Mouse (Mus musculus) embryonic facial prominence, embryonic 14.5 days (tissue): ENCODE results near the gene Vangl1. TPM values are rescaled to one million over a fixed set of nuclear protein-coding genes. Genes with fewer than 3 reads are reported as not detected.
"Not testable (repeated sequence)": the region's sequence is repeated elsewhere in the genome, so short reads cannot be mapped to it uniquely, and the experiment has no call there.

Source experiments
- ATAC-seq: fragments of 200-750 bp; cut with Nextera tagmentation; 2 replicates; pipeline ENCODE4 v1.8.0; 2017; ENCODE audit warnings: low read depth, moderate number of reproducible peaks, moderate TSS enrichment
- DNase-seq: peaks from one replicate; pipeline ENCODE4 v3.0.0-alpha.2; 2015; ENCODE audit warnings: low spot score
- H3K27ac ChIP-seq: fragments of 300-500 bp; sonication (generic); replicated peaks from 2 replicates; pipeline ENCODE4 v1.5.1; 2014; ENCODE audit warnings: low read depth, mild to moderate bottlenecking, low read length, moderate library complexity
- H3K27me3 ChIP-seq: fragments of 300-500 bp; sonication (generic); replicated peaks from 2 replicates; pipeline ENCODE4 v1.6.1; 2014; ENCODE audit warnings: low read length; ENCODE audit not compliant: control insufficient read depth, insufficient read depth
- H3K36me3 ChIP-seq: fragments of 300-500 bp; sonication (generic); 2 replicates; pipeline ENCODE4 v1.6.1; 2014; ENCODE audit warnings: low read length, mixed read lengths; ENCODE audit not compliant: control insufficient read depth, insufficient read depth
- H3K4me1 ChIP-seq: fragments of 300-500 bp; sonication (generic); 2 replicates; pipeline ENCODE4 v1.6.1; 2014; ENCODE audit warnings: antibody characterized with exemption, low read length; ENCODE audit not compliant: control insufficient read depth, insufficient read depth
- H3K4me2 ChIP-seq: fragments of 300-500 bp; sonication (generic); 2 replicates; pipeline ENCODE4 v1.6.1; 2014; ENCODE audit warnings: low read depth, mild to moderate bottlenecking, low read length, moderate library complexity, mixed read lengths
- H3K4me3 ChIP-seq: fragments of 300-500 bp; sonication (generic); 2 replicates; pipeline ENCODE4 v1.5.1; 2014; ENCODE audit warnings: low read depth, mild to moderate bottlenecking, low read length
- H3K9ac ChIP-seq: fragments of 300-500 bp; sonication (generic); 2 replicates; pipeline ENCODE4 v1.6.1; 2014; ENCODE audit warnings: low read depth, mild to moderate bottlenecking, low read length, moderate library complexity, mixed read lengths
- H3K9me3 ChIP-seq: fragments of 300-500 bp; sonication (generic); 2 replicates; pipeline ENCODE4 v1.6.1; 2016; ENCODE audit warnings: low read length; ENCODE audit not compliant: control insufficient read depth
- WGBS: fragments of 180-500 bp; shearing (Covaris S2); extraction: QIAGEN DNeasy Blood & Tissue Kit; methylation state at CpG from one replicate; pipeline ENCODE4 v1.1.7; 2014; 5-methylcytosine and 5-hydroxymethylcytosine counted together
- polyA plus RNA-seq: library from polyadenylated mRNA; unstranded; fragments of >200 nt; fragmentation: Nextera tagmentation; extraction: Ambion mirVana; gene quantifications from 2 replicates; pipeline ENCODE4 v1.2.1, GENCODE M21; 2014

The Vangl1 gene
- polyA plus RNA-seq, 1 experiment from 2014 or later = 20.8 TPM

GRCm38 (mm10) chr3:102205458-102205830, 951 bp upstream of the Vangl1 start:
- Histone ChIP-seq H3K9ac (no peak overlapping the region), H3K36me3 (no peaks in the 10 kb centered on the region), H3K27me3 (0 out of 2 replicates have a peak, but pooled peaks cover 3% of the 10 kb centered on the region), H3K4me1 (peaks cover 9% of the 10 kb centered on the region), H3K4me3 (peak overlapping the region; percentile 76), H3K9me3 (no peaks in the 10 kb centered on the region), H3K27ac (peak overlapping the region; percentile 50; the same call in 1 of the 2 replicates), H3K4me2 (peak overlapping the region; percentile 84)
- no peak for ATAC-seq
- DNase-seq = no peak
- 3% methylated on average over 7 of the region's 7 CpGs for WGBS

GRCm38 (mm10) chr3:102204734-102205457, 403 bp upstream of the Vangl1 start:
- not testable (repeated sequence) for H3K36me3 ChIP-seq, H3K9me3 ChIP-seq, ATAC-seq, H3K27me3 ChIP-seq, DNase-seq
- peak overlapping the region; percentile 83; the same call in 1 of the 2 replicates for H3K27ac ChIP-seq
- peaks cover 11% of the 10 kb centered on the region for H3K4me1 ChIP-seq
- peak overlapping the region; percentile 86 for H3K9ac ChIP-seq
- peak overlapping the region; percentile 76 for H3K4me3 ChIP-seq
- H3K4me2 ChIP-seq = peak overlapping the region; percentile 84
- 12% methylated on average over 11 of the region's 17 CpGs for WGBS

DNA sequence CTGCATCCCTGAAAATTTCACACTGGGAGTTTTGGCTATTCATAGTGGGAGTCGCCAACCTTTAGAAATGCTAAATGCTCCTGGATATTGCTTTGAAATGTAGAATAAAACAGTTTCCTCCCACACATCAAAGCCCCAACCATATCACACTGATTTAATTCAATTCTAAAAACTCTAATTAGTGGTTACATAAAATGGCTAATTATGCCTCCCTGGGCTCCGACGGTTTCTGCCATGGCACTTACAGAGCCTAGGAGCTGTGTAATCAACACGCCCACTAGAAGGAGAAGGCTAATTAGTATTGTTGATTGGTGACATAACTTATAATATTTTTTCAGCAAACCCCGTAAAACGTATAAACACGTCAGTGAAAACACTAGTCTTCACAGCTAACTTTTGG, 1.4 kb downstream of the Vangl1 start:
- Histone ChIP-seq H3K9ac (peak overlapping the region; percentile 86), H3K27me3 (peaks cover 3% of the 10 kb centered on the region; the same call in 1 of the 2 replicates), H3K4me1 (peaks cover 23% of the 10 kb centered on the region), H3K36me3 (no peaks in the 10 kb centered on the region), H3K27ac (no peak overlapping the region), H3K9me3 (no peaks in the 10 kb centered on the region), H3K4me2 (peak overlapping the region; percentile 84), H3K4me3 (peak overlapping the region; percentile 76)
- 9% methylated on average over 7 of the region's 7 CpGs for WGBS
- no peak for DNase-seq
- ATAC-seq = no peak

DNA sequence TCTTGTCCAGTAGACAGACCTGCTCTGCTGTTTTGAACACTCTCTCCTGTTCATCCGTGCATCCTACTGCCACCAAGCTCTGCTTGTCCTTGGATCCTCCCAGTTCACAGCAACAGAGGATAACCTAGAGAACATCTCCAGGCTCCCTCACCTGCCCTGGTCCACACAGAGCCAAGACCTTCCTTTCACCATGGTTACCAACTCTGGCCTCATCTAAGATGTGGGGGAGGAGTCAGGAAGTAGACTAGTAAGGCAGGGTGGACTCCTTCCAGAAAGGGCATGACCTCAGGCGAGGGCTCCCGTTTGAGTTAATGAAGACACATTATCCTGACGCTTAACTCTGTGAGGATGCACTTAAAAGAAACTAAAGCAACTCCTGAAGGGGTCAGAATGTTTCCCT, 4.5 kb downstream of the Vangl1 start:
- peaks cover 36% of the 10 kb centered on the region for H3K4me1 ChIP-seq

DNA sequence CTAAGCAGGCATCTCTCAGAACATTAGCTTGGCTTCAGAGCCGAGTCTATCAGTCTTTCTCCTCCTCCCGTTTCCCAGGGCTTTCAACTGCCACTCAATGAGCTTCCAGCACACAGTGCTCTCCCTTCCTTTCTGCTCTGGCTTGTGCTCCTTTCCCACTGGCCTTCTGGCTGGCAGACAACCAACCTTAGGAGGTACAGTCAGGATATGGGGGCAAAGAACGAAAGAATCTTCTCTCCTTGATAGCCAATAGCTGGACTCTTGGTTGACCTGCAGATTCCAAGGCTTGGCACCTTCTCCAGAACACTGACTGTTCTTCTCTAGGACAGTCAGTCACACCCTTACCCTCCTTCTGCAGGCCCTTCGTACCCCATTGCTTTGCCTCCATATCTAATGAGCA, 5.3 kb downstream of the Vangl1 start:
- WGBS = 76% methylated on average over 4 of the region's 4 CpGs
- no peak overlapping the region for H3K27ac ChIP-seq
- H3K9ac ChIP-seq = no peak overlapping the region
- peaks cover 44% of the 10 kb centered on the region for H3K4me1 ChIP-seq
- no peaks in the 10 kb centered on the region for H3K9me3 ChIP-seq
- DNase-seq (no peak), ATAC-seq (no peak)
- no peak overlapping the region for H3K4me2 ChIP-seq
- peaks cover 8% of the 10 kb centered on the region; the same call in 1 of the 2 replicates for H3K36me3 ChIP-seq
- no peak overlapping the region for H3K4me3 ChIP-seq
- no peaks in the 10 kb centered on the region; the same call in 1 of the 2 replicates for H3K27me3 ChIP-seq

More for the DNA sequence above, 4.5 kb downstream of the Vangl1 start:
- Histone ChIP-seq H3K9me3 (no peaks in the 10 kb centered on the region), H3K9ac (no peak overlapping the region), H3K27me3 (no peaks in the 10 kb centered on the region; the same call in 1 of the 2 replicates), H3K4me2 (no peak overlapping the region), H3K27ac (no peak overlapping the region), H3K36me3 (peaks cover 8% of the 10 kb centered on the region; the same call in 1 of the 2 replicates), H3K4me3 (no peak overlapping the region)
- ATAC-seq (no peak), DNase-seq (no peak)
- 34% methylated on average over 4 of the region's 4 CpGs for WGBS

DNA sequence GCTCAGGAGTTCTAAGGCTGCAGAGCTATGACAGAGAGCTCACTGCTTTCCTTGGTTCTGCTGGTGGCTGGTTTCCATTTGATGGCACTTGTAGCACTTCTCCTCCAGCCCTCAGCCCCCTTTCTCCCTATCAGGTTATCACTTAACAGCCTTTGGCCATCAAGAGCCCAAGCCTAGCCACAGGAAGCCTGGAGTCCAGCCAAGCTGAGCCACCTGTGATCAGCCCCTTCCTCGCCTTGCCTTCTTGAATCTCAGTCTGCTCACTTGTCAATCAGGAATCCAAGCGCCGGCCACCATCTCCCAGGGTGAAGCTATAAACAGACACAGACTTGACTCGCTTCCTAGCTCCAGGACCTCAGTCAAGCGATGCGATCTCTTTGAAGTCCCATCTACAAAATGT, 6.0 kb downstream of the Vangl1 start:
- 55% methylated on average over 6 of the region's 6 CpGs for WGBS
- Histone ChIP-seq H3K4me1 (peaks cover 51% of the 10 kb centered on the region), H3K36me3 (peaks cover 8% of the 10 kb centered on the region; the same call in 1 of the 2 replicates), H3K4me3 (no peak overlapping the region), H3K9ac (no peak overlapping the region), H3K9me3 (no peaks in the 10 kb centered on the region), H3K4me2 (no peak overlapping the region), H3K27ac (no peak overlapping the region), H3K27me3 (no peaks in the 10 kb centered on the region; the same call in 1 of the 2 replicates)
- ATAC-seq = no peak
- no peak for DNase-seq

DNA sequence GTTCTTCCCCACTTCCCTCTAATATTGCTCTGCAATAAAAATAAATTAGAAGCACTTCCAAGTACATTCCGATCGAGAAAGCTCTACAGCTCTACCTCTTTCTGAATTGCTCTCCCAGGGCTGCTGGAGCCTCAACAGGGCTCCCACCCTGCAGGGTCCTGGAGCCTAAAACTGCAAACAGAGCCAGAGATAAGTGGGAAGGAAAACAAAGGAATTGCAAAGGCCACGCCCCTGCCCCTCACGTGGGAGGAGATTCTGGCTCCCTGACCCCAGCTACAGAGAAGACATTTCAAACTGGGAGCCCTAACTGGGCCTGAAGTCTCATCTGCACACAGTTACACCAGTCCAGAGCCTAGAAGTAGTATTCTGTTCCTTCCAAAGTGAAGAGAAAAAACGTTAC, 6.7 kb downstream of the Vangl1 start:
- H3K27me3 ChIP-seq = no peaks in the 10 kb centered on the region; the same call in 1 of the 2 replicates
- H3K9me3 ChIP-seq = no peaks in the 10 kb centered on the region
- H3K9ac ChIP-seq = no peak overlapping the region
- no peak overlapping the region for H3K27ac ChIP-seq
- ATAC-seq = no peak
- H3K4me1 ChIP-seq = peaks cover 51% of the 10 kb centered on the region
- no peak overlapping the region for H3K4me2 ChIP-seq
- DNase-seq = no peak
- WGBS = 24% methylated on average over 5 of the region's 5 CpGs
- H3K4me3 ChIP-seq = no peak overlapping the region
- peaks cover 8% of the 10 kb centered on the region; the same call in 1 of the 2 replicates for H3K36me3 ChIP-seq

- WGBS = 84% methylated on average over 5 of the region's 5 CpGs
- no peak overlapping the region for H3K4me2 ChIP-seq
- no peak overlapping the region for H3K4me3 ChIP-seq
- no peaks in the 10 kb centered on the region for H3K9me3 ChIP-seq
- ATAC-seq (no peak), DNase-seq (no peak)
- H3K4me1 ChIP-seq = peaks cover 52% of the 10 kb centered on the region
- no peak overlapping the region for H3K27ac ChIP-seq
- peaks cover 11% of the 10 kb centered on the region; the same call in 1 of the 2 replicates for H3K36me3 ChIP-seq
- H3K9ac ChIP-seq = no peak overlapping the region
- H3K27me3 ChIP-seq = no peaks in the 10 kb centered on the region; the same call in 1 of the 2 replicates
Measured at GRCm38 (mm10) chr3:102197152-102197551, 7.3 kb downstream of the Vangl1 start.
